Mouse (Mus musculus): ENCODE results near the gene Tox2. TPM values are rescaled to one million over a fixed set of nuclear protein-coding genes. Genes with fewer than 3 reads are reported as not detected.
A peak's percentile ranks its signal among the peaks of the same experiment; 100 is the strongest.

Tox2 gene
- polyA plus RNA-seq, 1 experiment from 2014 or later, result 4.4 TPM

DNA sequence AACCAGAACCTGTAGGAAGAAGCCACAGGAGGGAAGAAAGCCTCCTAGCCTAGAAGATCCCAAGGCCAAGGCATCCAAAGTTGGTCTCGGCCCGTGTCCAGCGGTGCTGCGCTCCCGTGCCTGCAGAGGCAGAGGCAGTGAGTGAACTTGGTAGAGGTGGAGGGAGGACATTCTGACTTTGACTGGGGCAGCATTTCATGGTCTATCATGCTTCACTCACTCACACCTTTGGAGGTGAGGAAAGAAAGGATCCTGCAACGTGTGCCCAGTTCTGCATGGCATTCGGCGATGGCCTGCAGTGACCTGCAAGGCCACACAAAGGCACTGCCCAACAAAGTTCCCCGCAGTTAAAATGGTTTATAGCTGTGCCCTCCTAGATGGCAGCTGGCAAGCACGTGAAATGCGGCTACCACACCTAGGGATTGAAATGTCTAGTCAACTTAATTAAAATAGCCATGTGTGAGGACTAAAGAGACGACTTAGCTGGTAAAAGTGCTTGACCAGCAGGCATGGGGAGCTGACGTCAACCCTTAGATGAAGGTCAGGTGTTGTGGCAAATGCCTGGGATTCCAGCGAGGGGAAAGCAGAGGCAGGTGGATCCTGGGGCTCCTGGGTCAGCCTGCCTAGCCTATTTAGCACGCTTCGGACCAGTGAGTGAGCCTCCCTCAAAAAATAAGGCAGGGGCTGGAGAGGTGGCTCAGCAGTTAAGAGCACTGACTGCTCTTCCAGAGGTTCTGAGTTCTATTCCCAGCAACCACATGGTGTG lies 158.1 kb downstream of the Tox2 start:
- Histone ChIP-seq H3K36me3 (no peaks in the 10 kb centered on the region), H3K27ac (no peak overlapping the region), H3K9ac (no peak overlapping the region), H3K4me2 (no peak overlapping the region), H3K27me3 (no peaks in the 10 kb centered on the region), H3K9me3 (no peaks in the 10 kb centered on the region), H3K4me3 (no peak overlapping the region), H3K4me1 (0 out of 2 replicates have a peak, but pooled peaks cover 2% of the 10 kb centered on the region)
- ATAC-seq (ENCODE audit: insufficient number of reproducible peaks, low FRiP score, low TSS enrichment, low read depth), result no peak
- 67% methylated on average over 16 of the region's 16 CpGs for WGBS

DNA sequence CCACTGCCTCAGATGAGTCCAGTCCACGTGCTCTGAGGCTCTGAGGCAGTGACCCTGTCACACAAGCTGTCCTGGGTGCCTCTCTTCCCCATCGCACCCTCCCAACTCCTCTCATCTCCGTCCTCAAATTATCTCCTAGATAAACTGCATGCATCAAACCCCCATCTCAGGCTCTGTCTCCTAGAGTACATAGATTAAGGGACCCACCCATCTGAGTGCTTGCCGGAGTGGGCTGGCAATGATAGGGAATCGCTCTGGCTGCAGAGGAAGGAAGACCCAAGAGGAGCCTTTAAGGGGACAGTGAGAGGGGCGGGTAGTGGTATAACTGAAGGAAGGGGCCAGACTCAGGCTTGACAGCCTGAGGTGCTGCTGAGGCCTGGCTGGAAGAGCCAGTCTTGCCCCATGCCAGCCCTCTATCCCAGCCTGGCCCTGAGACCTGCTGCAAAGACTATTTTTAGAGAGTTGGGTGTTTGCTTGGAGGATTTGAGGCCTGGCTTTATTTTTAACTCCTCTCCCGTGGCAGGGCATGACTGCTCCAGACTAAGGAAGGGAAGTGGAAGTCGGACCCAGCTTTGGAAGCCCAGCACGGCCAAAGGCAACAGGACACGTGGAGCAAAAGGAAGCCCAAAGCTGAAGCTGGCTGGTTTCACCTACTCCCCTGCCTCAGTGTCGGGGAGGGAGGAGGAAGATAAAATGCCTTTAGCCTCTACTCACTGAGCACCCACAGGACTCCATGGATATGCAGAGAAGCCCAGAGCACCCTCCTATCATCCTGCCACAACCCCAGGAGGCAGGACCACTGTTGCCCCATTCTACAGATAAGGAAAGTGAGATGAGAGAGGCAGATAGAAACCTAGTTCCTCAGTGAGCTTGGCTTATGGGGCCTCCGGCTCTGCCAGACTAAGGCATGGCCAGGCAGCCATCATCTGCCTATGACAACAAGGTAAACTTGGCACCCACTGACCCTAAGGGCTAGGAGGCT lies 160.3 kb downstream of the Tox2 start:
- Histone ChIP-seq H3K4me1 (0 out of 2 replicates have a peak, but pooled peaks cover 2% of the 10 kb centered on the region), H3K4me2 (no peak overlapping the region), H3K9me3 (no peaks in the 10 kb centered on the region), H3K4me3 (no peak overlapping the region), H3K27me3 (no peaks in the 10 kb centered on the region), H3K27ac (peak overlapping the region; percentile 18; the same call in 1 of the 2 replicates), H3K36me3 (no peaks in the 10 kb centered on the region), H3K9ac (no peak overlapping the region)
- WGBS, result 66% methylated on average over 12 of the region's 12 CpGs
- no peak for ATAC-seq (ENCODE audit: insufficient number of reproducible peaks, low FRiP score, low TSS enrichment, low read depth)

DNA sequence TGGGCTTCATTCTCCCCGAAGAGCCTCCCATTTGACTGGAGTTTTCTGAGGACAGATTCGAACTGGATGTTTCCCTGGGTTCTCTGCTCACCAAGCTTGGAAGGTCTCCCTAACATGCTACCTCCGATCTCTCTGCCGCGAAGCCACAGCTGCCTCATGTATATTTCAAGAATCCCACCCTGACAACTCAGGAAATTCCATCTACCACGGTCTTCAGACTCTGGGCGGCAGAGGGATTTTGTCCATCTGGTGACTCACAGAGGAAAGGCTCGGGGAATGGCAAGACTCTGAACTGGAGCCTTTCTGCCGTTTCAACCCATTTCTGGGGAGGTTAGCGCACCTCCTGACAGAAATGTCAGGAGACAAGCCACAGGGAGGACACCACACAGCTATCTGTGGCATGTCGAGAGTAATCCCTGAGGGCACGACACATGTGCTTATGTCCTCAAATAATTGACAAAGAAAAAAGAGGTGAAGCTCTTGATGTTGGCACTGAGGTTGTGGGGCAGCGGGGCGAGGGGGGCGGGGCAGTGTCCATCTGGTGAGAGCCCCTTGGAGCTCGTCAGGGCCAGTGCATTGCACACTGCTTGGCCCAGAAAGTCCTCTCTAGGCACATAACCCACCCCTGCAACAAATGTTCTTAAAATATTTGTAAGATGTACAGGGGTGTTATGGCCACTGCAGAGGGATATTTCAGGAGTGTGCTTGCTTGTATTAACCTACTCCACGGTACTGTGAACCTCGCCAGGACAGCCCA lies 162.0 kb downstream of the Tox2 start:
- H3K4me1 ChIP-seq, result 0 out of 2 replicates have a peak, but pooled peaks cover 2% of the 10 kb centered on the region
- H3K9ac ChIP-seq, result no peak overlapping the region
- H3K9me3 ChIP-seq, result no peaks in the 10 kb centered on the region
- no peak for ATAC-seq (ENCODE audit: insufficient number of reproducible peaks, low FRiP score, low TSS enrichment, low read depth)
- no peaks in the 10 kb centered on the region for H3K27me3 ChIP-seq
- H3K27ac ChIP-seq, result no peak overlapping the region
- no peaks in the 10 kb centered on the region for H3K36me3 ChIP-seq
- H3K4me3 ChIP-seq, result no peak overlapping the region
- WGBS, result 69% methylated on average over 18 of the region's 18 CpGs
- no peak overlapping the region for H3K4me2 ChIP-seq

DNA sequence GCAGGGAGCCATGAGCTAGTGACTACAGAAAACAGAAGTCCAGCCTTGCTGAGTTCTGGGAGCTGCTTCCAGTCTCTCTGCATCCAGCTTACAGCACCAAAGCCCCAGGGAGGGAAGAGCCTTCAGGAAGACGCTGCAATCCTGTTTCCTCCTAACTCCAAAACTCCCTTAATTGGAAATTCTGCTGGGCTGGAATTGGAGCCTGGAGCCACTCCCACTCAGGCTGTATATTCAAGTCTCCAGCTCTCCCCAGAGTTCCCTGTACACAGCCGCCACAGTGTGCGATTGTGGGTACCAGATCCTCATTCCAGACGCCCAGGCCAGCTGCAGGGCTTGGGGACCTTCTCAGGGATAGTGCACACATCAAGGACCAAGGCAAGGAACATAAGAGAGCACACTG lies 167.2 kb downstream of the Tox2 start:
- H3K4me1 ChIP-seq, result no peaks in the 10 kb centered on the region
- ATAC-seq (ENCODE audit: insufficient number of reproducible peaks, low FRiP score, low TSS enrichment, low read depth), result no peak
- H3K27ac ChIP-seq, result no peak overlapping the region
- WGBS, result 31% methylated on average over 4 of the region's 4 CpGs
- H3K4me3 ChIP-seq, result no peak overlapping the region
- H3K9ac ChIP-seq, result no peak overlapping the region
- peaks cover 17% of the 10 kb centered on the region for H3K27me3 ChIP-seq
- H3K4me2 ChIP-seq, result no peak overlapping the region
- H3K9me3 ChIP-seq, result no peaks in the 10 kb centered on the region
- no peaks in the 10 kb centered on the region for H3K36me3 ChIP-seq

DNA sequence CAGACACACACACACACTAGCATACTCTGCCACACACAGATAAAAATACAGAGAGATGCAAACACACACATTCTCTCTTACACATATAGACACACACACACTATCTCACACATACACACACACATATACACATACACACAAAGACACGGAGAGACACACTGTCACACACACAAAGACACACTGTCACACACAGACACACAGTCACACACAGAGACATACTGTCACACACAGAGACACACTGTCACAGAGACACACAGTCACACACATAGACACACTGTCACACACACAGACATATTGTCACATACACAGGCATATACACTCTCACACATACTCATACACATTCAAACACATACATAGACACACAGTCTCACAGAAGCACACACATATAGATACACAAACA lies 169.7 kb downstream of the Tox2 start:
- no peak overlapping the region for H3K4me3 ChIP-seq
- 90% methylated on average over 1 of the region's 1 CpGs for WGBS
- no peak overlapping the region for H3K9ac ChIP-seq
- no peak overlapping the region for H3K27ac ChIP-seq
- H3K27me3 ChIP-seq, result peaks cover 41% of the 10 kb centered on the region
- H3K4me1 ChIP-seq, result no peaks in the 10 kb centered on the region
- no peaks in the 10 kb centered on the region for H3K9me3 ChIP-seq
- ATAC-seq (ENCODE audit: insufficient number of reproducible peaks, low FRiP score, low TSS enrichment, low read depth), result no peak
- H3K36me3 ChIP-seq, result no peaks in the 10 kb centered on the region
- no peak overlapping the region for H3K4me2 ChIP-seq

Other genes with a start within 250 kb of the Tox2 start
- 0.05 TPM in 1 of 2 replicates, not detected in the other for gene Sgk2, start 215.8 kb upstream of the Tox2 start, polyA plus RNA-seq (2015; fragmentation: Nextera tagmentation; extraction: Ambion mirVana)
- 40.8 and 46.8 TPM in 2 replicates for gene Ift52, start 185.8 kb upstream of the Tox2 start, polyA plus RNA-seq (2015; fragmentation: Nextera tagmentation; extraction: Ambion mirVana)
- gene Mybl2, start 148.4 kb upstream of the Tox2 start, polyA plus RNA-seq (2015; fragmentation: Nextera tagmentation; extraction: Ambion mirVana), result 18.6 and 22.5 TPM in 2 replicates
- not detected in 2 replicates for gene Gtsf1l, start 115.3 kb upstream of the Tox2 start, polyA plus RNA-seq (2015; fragmentation: Nextera tagmentation; extraction: Ambion mirVana)
- gene Jph2, start 194.9 kb downstream of the Tox2 start, polyA plus RNA-seq (2015; fragmentation: Nextera tagmentation; extraction: Ambion mirVana), result 2.9 and 4.5 TPM in 2 replicates
- gene Oser1, start 221.6 kb downstream of the Tox2 start, polyA plus RNA-seq (2015; fragmentation: Nextera tagmentation; extraction: Ambion mirVana), result 93.6 and 94.0 TPM in 2 replicates
- gene Gdap1l1, start 235.4 kb downstream of the Tox2 start, polyA plus RNA-seq (2015; fragmentation: Nextera tagmentation; extraction: Ambion mirVana), result 0.20 and 0.22 TPM in 2 replicates

All from limb, embryonic 15.5 days (tissue).